Mouse (Mus musculus): ENCODE results near the gene Gm14305. TPM values are rescaled to one million over a fixed set of nuclear protein-coding genes. Genes with fewer than 3 reads are reported as not detected.
"Not testable (repeated sequence)": the region's sequence is repeated elsewhere in the genome, so short reads cannot be mapped to it uniquely, and the experiment has no call there.

The Gm14305 gene
- polyA plus RNA-seq (2017; shearing (Covaris generic)): 10 to 100 TPM in 1 of 2 experiments, 1 to 10 TPM in 1; 9.9 to 10.9 TPM

GRCm38 (mm10) chr2:176708051-176708450 lies at the start of gene Gm14305:
TSS of gene Gm14305 (plus strand) at chr2:176708328.
- ATAC-seq: not testable (repeated sequence)

- ATAC-seq: not testable (repeated sequence)
These were observed 37.9 kb upstream of the Gm14305 start, which contains the start of gene Zfp973 for GRCm38 (mm10) chr2:176670222-176670621. TSS of gene Zfp973 (plus strand) at chr2:176670522.

Other genes with a start within 250 kb of the Gm14305 start
- gene Gm14434, start 221.5 kb upstream of the Gm14305 start, polyA plus RNA-seq (2017; shearing (Covaris generic)): 10 to 100 TPM in 1 of 2 experiments, 1 to 10 TPM in 1; 3.7 to 11.3 TPM
- not detected for gene Zfp967, start 187.3 kb upstream of the Gm14305 start, polyA plus RNA-seq (2017; shearing (Covaris generic))
- gene Gm14308, start 72.0 kb upstream of the Gm14305 start, polyA plus RNA-seq (2017; shearing (Covaris generic)): 1 to 10 TPM; 2.8 to 4.4 TPM
- gene Zfp973, start 37.8 kb upstream of the Gm14305 start, polyA plus RNA-seq (2017; shearing (Covaris generic)): 1 to 10 TPM; 6.8 to 7.3 TPM
- gene Gm14295, start 90.3 kb downstream of the Gm14305 start, polyA plus RNA-seq (2017; shearing (Covaris generic)): 10 to 100 TPM; 10.5 to 12.2 TPM
- not detected for gene Gm14408, start 122.8 kb downstream of the Gm14305 start, polyA plus RNA-seq (2017; shearing (Covaris generic))
- 1 to 10 TPM; 4.2 to 5.7 TPM for gene Gm14296, start 219.5 kb downstream of the Gm14305 start, polyA plus RNA-seq (2017; shearing (Covaris generic))

Measured in CD4-positive, CD25-positive, alpha-beta regulatory T cell, adult 4 months (primary cell).